Mouse (Mus musculus) stomach, embryonic 14.5 days (tissue): Measurements from ENCODE around the gene Wasf2. TPM values are rescaled to one million over a fixed set of nuclear protein-coding genes. Genes with fewer than 3 reads are reported as not detected.

ENCODE experiments used
- ATAC-seq: fragments of 200-750 bp; cut with Nextera tagmentation; 2 replicates; pipeline ENCODE4 v1.8.0; 2017; ENCODE audit warnings: low read depth, moderate TSS enrichment; ENCODE audit not compliant: insufficient number of reproducible peaks, insufficient read depth, low FRiP score
- H3K27ac ChIP-seq: fragments of 300-500 bp; sonication (generic); 2 replicates; pipeline ENCODE4 v1.5.1; 2014; ENCODE audit warnings: mild to moderate bottlenecking, low read length, moderate library complexity, mixed read lengths
- H3K27me3 ChIP-seq: fragments of 300-500 bp; sonication (generic); 2 replicates; pipeline ENCODE4 v1.6.1; 2014; ENCODE audit warnings: low read length, control low read depth, mixed read lengths; ENCODE audit not compliant: control insufficient read depth, insufficient read depth
- H3K36me3 ChIP-seq: fragments of 300-500 bp; sonication (generic); 2 replicates; pipeline ENCODE4 v1.6.1; 2014; ENCODE audit warnings: mild to moderate bottlenecking, control low read depth, low read length, moderate library complexity, mixed read lengths; ENCODE audit not compliant: control insufficient read depth, insufficient read depth
- H3K4me1 ChIP-seq: fragments of 300-500 bp; sonication (generic); 2 replicates; pipeline ENCODE4 v1.6.1; 2014; ENCODE audit warnings: low read length, control low read depth, mixed read lengths; ENCODE audit not compliant: control insufficient read depth, insufficient read depth
- H3K4me2 ChIP-seq: fragments of 300-500 bp; sonication (generic); replicated peaks from 2 replicates; pipeline ENCODE4 v1.6.1; 2014; ENCODE audit warnings: low read depth, low read length, control low read depth
- H3K4me3 ChIP-seq: fragments of 300-500 bp; sonication (generic); 2 replicates; pipeline ENCODE4 v1.5.1; 2014; ENCODE audit warnings: low read depth, low read length, control low read depth
- H3K9ac ChIP-seq: fragments of 300-500 bp; sonication (generic); replicated peaks from 2 replicates; pipeline ENCODE4 v1.6.1; 2014; ENCODE audit warnings: low read depth, mild to moderate bottlenecking, control low read depth, low read length, moderate library complexity, mixed read lengths
- H3K9me3 ChIP-seq: fragments of 300-500 bp; sonication (generic); 2 replicates; pipeline ENCODE4 v1.6.1; 2016; ENCODE audit warnings: low read depth, low read length, control low read depth; ENCODE audit not compliant: control insufficient read depth
- WGBS: fragments of 180-500 bp; shearing (Covaris S2); extraction: QIAGEN DNeasy Blood & Tissue Kit; methylation state at CpG from one replicate; pipeline ENCODE4 v1.1.7; 2014; 5-methylcytosine and 5-hydroxymethylcytosine counted together
- polyA plus RNA-seq: library from polyadenylated mRNA; unstranded; fragments of >200 nt; fragmentation: Nextera tagmentation; extraction: Ambion mirVana; gene quantifications from 2 replicates; pipeline ENCODE4 v1.2.1, GENCODE M21; 2014

Wasf2 gene
- polyA plus RNA-seq, 1 experiment from 2014 or later = 120 TPM

GRCm38 (mm10) chr4:133240934-133241908, 110.9 kb downstream of the Wasf2 start:
- peaks cover 13% of the 10 kb centered on the region; the same call in 1 of the 2 replicates for H3K4me1 ChIP-seq
- H3K4me3 ChIP-seq = peak overlapping the region; percentile 64
- H3K27ac ChIP-seq = peak overlapping the region; percentile 63; the same call in 1 of the 2 replicates
- H3K4me2 ChIP-seq = peak overlapping the region; percentile 94
- peak overlapping the region; percentile 50 for H3K9ac ChIP-seq
- H3K36me3 ChIP-seq = no peaks in the 10 kb centered on the region
- WGBS = under 1% methylated on average over 78 of the region's 78 CpGs
- no peaks in the 10 kb centered on the region for H3K27me3 ChIP-seq
- no peaks in the 10 kb centered on the region for H3K9me3 ChIP-seq
- ATAC-seq = peak; percentile 86

DNA sequence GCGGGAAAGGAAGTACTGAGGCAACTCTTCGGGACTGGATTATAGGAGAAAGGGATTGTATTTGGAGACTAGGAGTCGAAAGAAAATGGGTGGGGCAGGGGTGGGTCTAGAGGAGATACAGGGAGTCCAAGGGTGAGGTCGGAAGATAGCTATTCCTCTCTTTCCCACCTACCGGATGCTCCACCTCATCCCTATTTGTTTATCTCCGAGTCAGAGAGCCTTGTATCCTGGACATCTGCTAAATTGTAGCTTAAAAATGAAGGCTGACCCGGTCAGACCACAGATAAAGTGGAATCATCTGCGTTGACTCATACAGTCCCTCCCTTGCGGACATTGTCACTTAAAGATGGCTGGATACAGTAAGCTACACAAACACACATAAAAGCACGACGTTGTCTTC, 111.6 kb downstream of the Wasf2 start:
- peak overlapping the region; percentile 94 for H3K4me2 ChIP-seq
- H3K27me3 ChIP-seq = 0 out of 2 replicates have a peak, but pooled peaks cover 3% of the 10 kb centered on the region
- no peak overlapping the region for H3K9ac ChIP-seq
- H3K4me1 ChIP-seq = peaks cover 13% of the 10 kb centered on the region; the same call in 1 of the 2 replicates
- H3K27ac ChIP-seq = no peak overlapping the region
- WGBS = 31% methylated on average over 11 of the region's 11 CpGs
- ATAC-seq = no peak
- peak overlapping the region; percentile 64 for H3K4me3 ChIP-seq
- H3K36me3 ChIP-seq = no peaks in the 10 kb centered on the region
- no peaks in the 10 kb centered on the region for H3K9me3 ChIP-seq

DNA sequence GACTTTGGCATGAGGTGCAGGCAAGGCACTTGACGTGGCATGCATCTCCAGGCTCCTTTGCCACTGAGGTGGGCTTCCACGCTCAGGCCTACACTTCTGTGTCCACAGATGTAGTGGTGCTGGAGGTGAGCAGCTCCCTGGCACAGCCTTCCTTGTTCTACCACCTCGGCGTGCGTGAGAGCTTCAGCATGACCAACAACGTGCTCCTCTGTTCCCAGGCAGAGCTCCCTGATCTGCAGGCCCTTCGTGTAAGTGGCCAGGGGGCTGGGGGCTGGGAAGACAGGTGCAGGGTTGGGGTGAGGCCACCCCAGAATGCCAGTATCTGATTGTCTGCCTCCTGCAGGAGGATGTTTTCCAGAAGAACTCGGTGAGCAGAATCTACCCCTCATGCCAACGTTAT, 112.4 kb downstream of the Wasf2 start:
- ATAC-seq = no peak
- whole genome bisulfite sequencing = 62% methylated on average over 9 of the region's 9 CpGs
- Histone ChIP-seq H3K9me3 (no peaks in the 10 kb centered on the region), H3K27me3 (0 out of 2 replicates have a peak, but pooled peaks cover 3% of the 10 kb centered on the region), H3K4me2 (no peak overlapping the region), H3K36me3 (no peaks in the 10 kb centered on the region), H3K9ac (no peak overlapping the region), H3K4me3 (no peak overlapping the region), H3K4me1 (peaks cover 13% of the 10 kb centered on the region; the same call in 1 of the 2 replicates), H3K27ac (no peak overlapping the region)

DNA sequence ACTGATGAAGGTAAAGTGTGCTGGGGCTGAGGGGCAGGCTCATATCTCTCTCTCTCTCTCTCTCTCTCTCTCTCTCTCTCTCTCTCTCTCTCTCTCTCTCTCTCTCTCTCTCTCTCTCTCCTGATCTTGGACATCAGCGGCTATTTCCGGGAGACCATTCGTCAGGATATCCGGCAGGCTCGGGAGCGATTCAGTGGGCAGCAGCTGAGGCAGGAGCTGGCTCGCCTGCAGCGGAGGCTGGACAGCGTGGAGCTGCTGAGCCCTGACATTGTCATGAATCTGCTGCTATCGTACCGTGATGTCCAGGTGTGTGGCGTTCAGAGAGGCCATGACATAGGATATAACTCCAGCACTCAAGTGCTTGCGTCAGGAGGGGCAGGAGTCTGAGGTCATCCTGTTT, 113.2 kb downstream of the Wasf2 start:
- Histone ChIP-seq H3K9me3 (no peaks in the 10 kb centered on the region), H3K36me3 (no peaks in the 10 kb centered on the region), H3K9ac (no peak overlapping the region), H3K4me2 (no peak overlapping the region), H3K27me3 (0 out of 2 replicates have a peak, but pooled peaks cover 3% of the 10 kb centered on the region), H3K27ac (no peak overlapping the region), H3K4me3 (no peak overlapping the region), H3K4me1 (peaks cover 13% of the 10 kb centered on the region; the same call in 1 of the 2 replicates)
- WGBS = 21% methylated on average over 13 of the region's 13 CpGs
- ATAC-seq = no peak

GRCm38 (mm10) chr4:133244289-133244688, 114.0 kb downstream of the Wasf2 start:
- no peaks in the 10 kb centered on the region for H3K36me3 ChIP-seq
- no peaks in the 10 kb centered on the region for H3K9me3 ChIP-seq
- no peak for ATAC-seq
- H3K9ac ChIP-seq = no peak overlapping the region
- WGBS = 90% methylated on average over 1 of the region's 1 CpGs
- H3K27ac ChIP-seq = no peak overlapping the region
- no peak overlapping the region for H3K4me2 ChIP-seq
- H3K4me3 ChIP-seq = no peak overlapping the region
- H3K4me1 ChIP-seq = peaks cover 13% of the 10 kb centered on the region; the same call in 1 of the 2 replicates
- H3K27me3 ChIP-seq = 0 out of 2 replicates have a peak, but pooled peaks cover 3% of the 10 kb centered on the region

- Histone ChIP-seq H3K9me3 (no peaks in the 10 kb centered on the region), H3K4me2 (no peak overlapping the region), H3K27ac (no peak overlapping the region), H3K36me3 (no peaks in the 10 kb centered on the region), H3K4me1 (peaks cover 13% of the 10 kb centered on the region; the same call in 1 of the 2 replicates), H3K9ac (no peak overlapping the region), H3K4me3 (no peak overlapping the region), H3K27me3 (peaks cover 17% of the 10 kb centered on the region)
- WGBS = 27% methylated on average over 15 of the region's 15 CpGs
- ATAC-seq = no peak
Observed at GRCm38 (mm10) chr4:133247072-133247471, 116.8 kb downstream of the Wasf2 start.

DNA sequence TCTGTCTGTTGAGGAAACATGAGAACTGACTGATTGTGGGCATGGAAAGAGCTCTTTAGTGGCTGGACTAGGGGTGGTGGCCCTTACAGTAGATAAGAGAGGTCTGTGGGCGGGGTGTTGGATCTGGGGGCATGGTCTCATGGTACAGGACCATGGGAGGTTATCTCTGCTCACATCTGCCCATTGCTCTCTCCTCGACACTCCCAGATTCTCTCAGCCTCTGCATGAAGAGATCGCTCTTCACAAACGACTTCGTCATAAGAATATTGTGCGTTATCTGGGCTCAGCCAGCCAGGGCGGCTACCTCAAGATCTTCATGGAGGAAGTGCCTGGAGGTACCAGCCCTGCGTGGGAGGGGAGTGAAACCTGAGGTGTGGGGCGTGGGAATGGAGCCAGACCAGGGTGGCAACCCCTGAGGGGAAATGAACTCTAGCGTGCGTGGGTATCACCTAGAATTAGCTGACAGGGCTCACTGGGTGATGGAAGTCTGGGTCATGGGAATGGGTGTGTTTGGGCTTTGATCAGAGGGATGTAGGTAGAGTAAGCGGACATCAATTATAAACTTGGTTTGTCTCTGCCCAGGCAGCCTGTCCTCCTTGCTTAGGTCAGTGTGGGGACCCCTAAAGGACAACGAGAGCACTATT, 117.6 kb downstream of the Wasf2 start:
- Histone ChIP-seq H3K36me3 (no peaks in the 10 kb centered on the region), H3K4me2 (no peak overlapping the region), H3K9me3 (no peaks in the 10 kb centered on the region), H3K4me3 (no peak overlapping the region), H3K27me3 (peaks cover 18% of the 10 kb centered on the region), H3K27ac (no peak overlapping the region), H3K4me1 (peaks cover 13% of the 10 kb centered on the region; the same call in 1 of the 2 replicates), H3K9ac (no peak overlapping the region)
- ATAC-seq = peak; percentile 25; the same call in 1 of the 2 replicates
- WGBS = 72% methylated on average over 13 of the region's 13 CpGs
